Mouse (Mus musculus) gastrocnemius, adult 8-10 months (tissue): ENCODE data around the gene Fbxw21. TPM values are rescaled to one million over a fixed set of nuclear protein-coding genes. Genes with fewer than 3 reads are reported as not detected.

Experiments used
- DNase-seq, 2 experiments: peaks; one replicate each; pipeline ENCODE4 v3.0.0; 2022; ENCODE audit warnings: low spot score in 2 of 2
- total RNA-seq, 4 experiments: library from RNA; stranded (reverse); gene quantifications; 2 replicates each; pipeline ENCODE4 v1.2.4; 2022

Gene Fbxw21
- total RNA-seq, 4 experiments from 2014 or later, result not detected

- DNase-seq, result no peak
Measured at GRCm38 (mm10) chr9:109091802-109092201, 70.0 kb downstream of the Fbxw21 start.

GRCm38 (mm10) chr9:109090446-109090845, 71.4 kb downstream of the Fbxw21 start:
- no peak for DNase-seq

Other genes with a start within 250 kb of the Fbxw21 start
- gene Tmem89, start 247.4 kb downstream of the Fbxw21 start, total RNA-seq, result under 1 TPM in 1 of 4 experiments, not detected in 3; 0.53 TPM
- 100 to 1,000 TPM; 799 to 932 (median 902) TPM for gene Uqcrc1, start 225.4 kb downstream of the Fbxw21 start, total RNA-seq
- 1 to 10 TPM; 1.2 to 3.1 (median 2.2) TPM for gene Col7a1, start 208.5 kb downstream of the Fbxw21 start, total RNA-seq
- 1 to 10 TPM in 1 of 4 experiments, under 1 TPM in 2, not detected in 1; 0.27 to 1.2 (median 0.51) TPM for gene Ucn2, start 176.0 kb downstream of the Fbxw21 start, total RNA-seq
- gene Pfkfb4, start 170.3 kb downstream of the Fbxw21 start, total RNA-seq, result 10 to 100 TPM; 21.5 to 37.8 (median 35.0) TPM
- gene Shisa5, start 123.5 kb downstream of the Fbxw21 start, total RNA-seq, result 10 to 100 TPM in 2 of 4 experiments, 1 to 10 TPM in 2; 7.0 to 11.8 (median 9.1) TPM
- gene Trex1, start 102.3 kb downstream of the Fbxw21 start, total RNA-seq, result 10 to 100 TPM; 11.4 to 17.2 (median 13.0) TPM
- 10 to 100 TPM in 3 of 4 experiments, 1 to 10 TPM in 1; 8.7 to 11.5 (median 10.7) TPM for gene Atrip, start 87.9 kb downstream of the Fbxw21 start, total RNA-seq
- gene Ccdc51, start 79.5 kb downstream of the Fbxw21 start, total RNA-seq, result 1 to 10 TPM; 6.7 to 8.6 (median 7.8) TPM
- gene Tma7, start 79.5 kb downstream of the Fbxw21 start, total RNA-seq, result 100 to 1,000 TPM; 297 to 369 (median 354) TPM
- gene Plxnb1, start 66.7 kb downstream of the Fbxw21 start, total RNA-seq, result under 1 TPM; 0.58 to 0.87 (median 0.74) TPM
- gene Fbxw13, start 33.9 kb upstream of the Fbxw21 start, total RNA-seq, result not detected
- not detected for gene Fbxw20, start 72.7 kb upstream of the Fbxw21 start, total RNA-seq
- not detected for gene Fbxw14, start 125.6 kb upstream of the Fbxw21 start, total RNA-seq
- not detected for gene Fbxw28, start 177.6 kb upstream of the Fbxw21 start, total RNA-seq
- gene Fbxw22, start 242.3 kb upstream of the Fbxw21 start, total RNA-seq, result not detected